Mouse (Mus musculus): ENCODE data around the gene Fadd.

DNA sequence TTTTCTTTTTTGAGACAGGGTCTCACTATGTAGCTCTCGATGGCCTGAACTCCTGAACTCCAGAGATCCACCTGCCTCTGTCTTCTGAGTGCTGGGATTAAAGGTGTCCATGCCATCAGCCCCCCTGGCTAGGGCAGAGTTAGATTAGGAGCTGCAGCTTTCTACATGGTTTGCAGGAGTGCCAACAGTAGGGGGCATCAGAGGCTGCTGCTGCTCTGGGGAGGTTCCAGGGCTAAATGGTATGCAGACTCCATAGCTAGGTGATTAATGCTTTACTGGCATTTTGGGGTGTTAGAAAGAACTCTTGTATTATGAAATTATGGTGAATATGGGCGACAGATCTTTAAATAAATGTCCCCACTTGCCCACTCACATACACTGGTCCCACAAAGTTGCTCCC, 5.0 kb upstream of the Fadd start:
- TF ChIP-seq CTCF (conservative IDR thresholded peaks at IDR 0.05; ENCODE audit: insufficient read depth, insufficient read length, low read depth, low read length) = peak; percentile 59
- no peak for TF ChIP-seq POLR2A (IDR thresholded peaks at IDR 0.05; ENCODE audit: low read depth, low read length)
